Mouse (Mus musculus) retina, embryonic 14.5 days (tissue): ENCODE measurements around the gene Foxk1.

ENCODE experiments used
- DNase-seq: peaks from one replicate; pipeline ENCODE4 v3.0.0-alpha.2; 2015; ENCODE audit warnings: low spot score

Foxk1 gene

DNA sequence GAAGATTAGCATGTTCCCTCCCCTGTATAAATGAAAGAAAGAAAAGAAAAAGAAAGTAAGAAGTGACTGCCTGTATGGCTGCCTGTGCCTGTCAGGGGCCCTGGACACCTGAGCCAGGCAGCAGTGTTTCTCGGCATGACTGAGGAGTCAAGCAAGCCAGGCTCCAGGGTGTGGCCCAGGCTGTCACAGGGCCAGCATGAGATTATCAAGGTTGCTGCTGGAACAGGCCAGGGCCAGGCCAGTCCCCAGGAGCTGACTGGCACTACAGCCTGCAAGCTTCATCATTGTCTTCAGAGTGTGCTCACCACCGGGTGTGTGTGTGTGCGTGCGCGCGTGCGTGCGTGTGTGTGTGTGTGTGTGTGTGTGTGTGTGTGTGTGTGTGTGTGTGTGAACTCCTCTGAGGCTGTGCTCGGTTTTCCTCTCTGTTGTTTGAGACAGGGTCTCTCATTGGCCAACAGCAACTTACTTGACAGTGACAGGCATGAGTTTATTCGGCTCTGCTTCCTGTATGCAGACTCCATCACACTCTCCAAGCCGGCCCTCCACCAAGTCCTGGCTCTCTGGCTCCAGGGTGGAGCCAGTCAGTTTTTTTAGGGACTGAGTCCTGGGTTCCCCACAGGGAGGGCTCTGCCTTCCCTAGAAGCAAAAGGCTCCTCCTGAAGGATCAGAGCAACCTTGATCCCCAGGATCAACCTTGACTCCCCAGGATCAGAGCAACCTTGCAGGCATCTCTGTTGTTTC, 43.7 kb downstream of the Foxk1 start:
- no peak for DNase-seq

DNA sequence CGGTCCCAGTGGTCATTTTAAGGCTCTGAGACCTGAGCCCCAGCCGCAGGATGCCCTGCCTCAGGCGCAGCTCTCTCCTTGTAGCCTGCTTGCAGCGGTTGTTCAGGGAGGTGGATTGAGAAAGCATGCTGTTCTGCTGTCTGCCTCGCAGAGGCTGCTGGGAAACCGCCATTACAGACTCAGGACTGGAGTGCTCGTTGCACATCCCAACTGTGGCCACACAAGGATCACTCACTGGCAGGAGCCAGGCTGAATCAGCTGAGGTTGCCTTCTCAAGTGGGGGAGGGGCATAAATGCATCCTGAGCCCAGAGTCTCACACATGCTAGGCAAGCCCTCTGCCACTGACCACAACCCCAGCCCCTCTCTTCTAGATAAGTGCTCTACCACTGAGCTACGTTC, 44.4 kb downstream of the Foxk1 start:
- DNase-seq, result peak; percentile 39

DNA sequence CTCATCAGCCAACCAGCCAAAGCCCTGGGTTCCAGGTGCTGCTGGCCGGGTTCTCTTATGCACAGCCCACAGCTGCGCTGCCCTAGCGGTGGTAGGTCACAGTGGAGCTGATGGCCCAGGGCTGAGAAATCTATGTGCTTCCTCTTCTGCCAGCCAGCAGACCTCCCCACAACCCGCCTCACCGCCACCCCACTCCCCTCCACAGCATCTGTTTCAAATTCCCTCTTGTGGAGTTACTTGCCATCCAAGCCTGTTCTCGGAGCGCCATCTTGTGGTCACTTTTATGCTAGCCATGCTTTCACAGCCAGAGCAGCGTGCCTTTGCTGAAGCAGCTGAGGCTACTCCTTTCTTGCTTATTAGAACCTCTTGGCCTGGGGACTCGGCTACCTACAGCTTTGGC, 46.8 kb downstream of the Foxk1 start:
- DNase-seq, result peak; percentile 96

DNA sequence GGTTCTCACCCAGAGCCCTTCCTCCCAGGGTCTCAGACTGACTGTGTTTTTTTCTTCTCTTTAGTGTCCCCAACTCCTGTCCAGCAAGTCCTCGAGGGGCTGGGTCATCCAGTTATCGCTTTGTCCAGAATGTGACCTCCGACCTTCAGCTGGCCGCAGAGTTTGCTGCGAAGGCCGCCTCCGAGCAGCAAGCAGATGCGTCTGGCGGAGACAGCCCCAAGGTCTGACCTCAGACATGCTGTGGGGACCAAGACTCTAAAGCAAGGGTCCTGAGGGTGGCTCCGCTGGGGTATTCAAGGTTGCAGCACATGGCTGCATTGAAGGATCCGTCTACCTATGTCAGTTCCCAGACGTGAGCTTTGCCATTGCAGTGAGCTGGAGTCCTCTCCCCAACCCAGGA, 47.3 kb downstream of the Foxk1 start:
- no peak for DNase-seq

DNA sequence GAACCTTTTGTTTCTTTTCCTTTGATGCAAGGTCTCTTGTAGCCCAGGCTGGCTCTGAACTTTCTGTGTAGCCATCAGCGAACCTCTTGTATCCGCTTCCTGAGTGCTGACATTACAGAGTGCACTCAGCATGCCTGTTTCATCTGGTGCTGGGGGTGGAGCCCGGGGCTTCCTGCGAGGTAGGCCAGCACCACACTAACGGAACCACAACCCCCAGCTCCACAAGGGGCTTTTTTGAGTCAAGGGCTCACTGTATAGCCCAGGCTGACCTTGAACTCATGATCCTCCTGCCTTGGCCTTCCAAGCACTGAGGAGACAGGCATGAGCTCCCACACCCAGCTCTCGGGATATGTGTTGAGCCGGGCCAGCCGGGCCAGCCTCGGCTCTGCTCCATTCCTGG, 49.5 kb downstream of the Foxk1 start:
- DNase-seq, result no peak

DNA sequence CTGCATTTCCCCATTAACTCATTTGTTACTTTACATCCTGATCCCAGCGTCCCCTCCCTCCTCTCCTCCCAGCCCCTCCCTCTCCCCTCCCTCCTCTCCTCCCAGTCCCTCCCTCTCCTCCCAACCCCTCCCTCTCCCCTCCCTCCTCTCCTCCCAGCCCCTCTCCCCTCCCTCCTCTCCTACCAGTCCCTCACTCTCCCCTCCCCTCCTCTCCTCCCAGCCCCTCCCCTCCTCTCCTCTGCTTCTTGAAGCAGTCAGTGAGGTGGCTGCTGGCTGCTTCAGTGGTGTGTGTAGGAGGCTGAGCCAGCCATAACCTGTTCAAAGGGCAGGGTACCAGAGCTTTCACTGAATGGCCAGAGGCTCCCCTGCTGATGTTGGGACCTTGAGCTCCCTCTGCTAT, 50.5 kb downstream of the Foxk1 start:
- DNase-seq, result peak; percentile 53

DNA sequence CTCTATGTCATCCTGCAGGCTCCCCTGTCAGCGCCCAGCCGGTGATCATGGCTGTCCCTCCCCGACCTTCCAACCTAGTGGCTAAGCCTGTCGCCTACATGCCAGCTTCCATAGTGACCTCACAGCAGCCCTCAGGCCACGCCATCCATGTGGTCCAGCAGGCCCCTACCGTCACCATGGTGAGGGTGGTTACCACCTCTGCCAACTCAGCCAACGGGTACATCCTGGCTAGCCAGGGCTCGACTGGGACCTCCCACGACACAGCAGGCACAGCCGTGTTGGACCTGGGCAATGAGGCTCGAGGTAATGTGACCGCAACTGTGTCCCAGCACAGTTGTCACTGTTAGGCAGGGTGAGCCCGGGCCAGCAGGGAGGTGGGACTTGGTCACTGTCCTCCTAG, 52.4 kb downstream of the Foxk1 start:
- DNase-seq, result no peak

DNA sequence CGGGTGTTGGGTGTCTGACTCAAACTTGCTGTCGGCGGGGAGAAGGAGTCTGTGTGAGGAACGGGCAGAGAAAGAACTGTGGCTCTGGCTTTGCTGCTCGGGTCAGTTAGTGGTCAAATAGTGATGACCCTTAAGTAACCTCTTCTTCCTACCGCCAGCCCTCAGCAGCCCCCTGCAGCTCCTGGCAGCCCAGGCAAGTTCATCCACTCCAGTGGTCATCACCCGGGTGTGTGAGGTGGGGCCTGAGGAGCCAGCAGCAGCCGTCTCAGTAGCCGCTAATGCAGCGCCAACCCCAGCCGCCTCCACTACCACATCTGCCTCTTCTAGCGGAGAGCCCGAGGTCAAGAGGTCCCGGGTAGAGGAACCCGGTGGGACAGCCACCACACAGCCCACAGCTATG, 55.0 kb downstream of the Foxk1 start:
- DNase-seq, result peak; percentile 17

DNA sequence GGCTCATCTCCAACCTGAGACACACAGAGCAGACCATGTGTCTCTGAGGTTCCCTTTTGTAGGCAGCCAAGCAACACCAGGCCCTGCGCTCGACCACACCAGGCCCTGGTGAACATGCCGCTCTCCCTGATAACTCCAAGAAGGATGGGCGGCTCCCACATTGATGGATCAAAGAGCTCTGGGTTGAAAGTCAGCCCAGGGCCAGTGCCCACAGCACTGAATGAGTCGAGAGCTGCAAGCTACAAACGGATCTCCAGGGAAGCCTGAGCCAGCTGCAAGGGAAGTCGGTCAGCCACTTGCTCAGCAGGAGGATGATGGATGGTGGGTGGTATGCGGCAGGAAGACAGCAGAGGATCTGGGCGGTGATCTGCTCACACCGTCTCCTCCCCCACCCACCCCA, 56.0 kb downstream of the Foxk1 start:
- no peak for DNase-seq

DNA sequence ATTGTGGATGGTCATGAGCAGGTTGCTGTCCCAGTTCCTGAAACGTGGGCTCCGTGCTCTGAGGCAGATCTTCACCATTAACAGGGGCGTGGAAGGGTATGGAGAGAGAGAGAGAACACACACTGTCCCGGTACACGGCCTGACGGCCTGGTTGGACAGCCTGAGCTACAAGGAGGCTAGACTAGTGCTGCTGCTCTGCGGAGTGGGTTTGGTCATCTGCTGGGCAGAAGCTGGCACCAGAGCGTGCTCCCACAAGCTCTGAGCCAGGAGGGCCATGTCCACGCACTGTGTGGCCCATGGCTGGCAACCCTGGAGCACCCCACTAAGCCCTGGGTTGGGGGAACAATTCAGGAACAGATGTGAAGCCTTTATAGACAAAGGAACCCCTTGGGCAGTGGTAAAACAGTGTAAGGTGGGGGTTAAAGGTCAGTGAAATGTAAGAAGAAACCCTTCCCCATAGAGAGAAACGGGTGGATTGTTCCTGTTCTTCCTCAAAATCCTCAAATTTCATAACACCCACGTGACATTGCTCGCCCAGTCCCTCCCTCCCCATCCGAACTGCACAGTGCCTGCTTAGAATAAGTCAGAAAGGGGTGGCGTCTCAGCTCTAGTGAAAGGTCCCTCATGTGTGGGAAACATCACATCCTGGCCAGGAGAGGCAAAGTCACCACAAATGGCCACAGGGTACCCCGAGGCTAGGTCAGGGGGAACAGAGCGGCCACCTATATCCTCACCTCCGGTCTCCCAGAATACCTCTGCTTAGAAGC, 57.7 kb downstream of the Foxk1 start:
- DNase-seq, result no peak

DNA sequence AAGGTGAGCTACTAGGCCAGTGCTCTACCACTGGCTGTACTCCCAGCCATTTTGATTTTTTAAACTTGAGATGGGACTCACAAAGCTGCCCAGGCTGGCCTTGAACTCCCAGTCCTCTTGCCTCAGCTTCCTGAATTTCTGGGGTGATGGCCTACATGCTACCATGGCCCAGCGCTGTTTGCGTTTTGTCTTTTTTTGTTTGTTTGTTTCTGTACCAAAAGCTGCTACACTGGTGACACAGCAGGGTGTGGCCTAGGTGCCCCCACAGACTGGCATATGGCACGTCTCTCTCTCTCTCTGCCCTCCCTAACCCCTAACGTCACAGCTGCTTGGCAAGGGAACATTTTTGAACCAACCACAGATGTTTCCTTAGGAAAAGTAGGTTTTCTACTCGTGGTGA, 58.5 kb downstream of the Foxk1 start:
- DNase-seq, result no peak

DNA sequence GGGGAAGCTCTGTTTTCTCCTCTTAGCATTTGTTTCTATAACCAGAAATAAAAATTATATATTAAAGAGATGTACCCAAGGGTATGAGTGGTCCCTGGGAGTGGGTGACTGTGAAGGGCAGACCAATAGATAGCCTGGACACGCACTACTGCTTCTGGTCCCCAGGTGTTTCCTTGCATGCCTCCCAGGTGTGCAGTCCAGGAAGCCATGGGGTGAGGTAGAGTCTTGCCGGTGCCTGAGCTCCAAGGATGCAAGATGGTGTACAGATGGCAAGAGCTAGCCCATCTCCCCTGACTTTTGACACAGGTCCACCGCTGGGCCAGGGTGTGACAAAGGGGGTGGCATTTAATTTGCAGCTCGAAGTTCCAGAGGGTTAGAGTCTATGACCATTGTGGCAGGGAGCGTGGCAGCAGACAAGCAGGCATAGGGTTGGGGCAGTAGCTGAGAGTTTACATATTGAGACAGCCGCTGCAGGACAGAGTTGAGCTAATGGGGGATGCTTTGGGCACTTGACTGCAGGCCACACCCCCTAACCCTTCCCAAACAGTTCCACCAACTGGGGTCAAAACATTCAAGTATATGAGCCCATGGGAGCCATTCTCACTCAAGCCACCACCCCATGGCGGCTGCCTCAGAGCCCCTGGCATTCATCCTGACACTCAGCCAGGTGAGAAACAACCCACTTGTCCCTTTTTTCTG, 60.8 kb downstream of the Foxk1 start:
- DNase-seq, result no peak

DNA sequence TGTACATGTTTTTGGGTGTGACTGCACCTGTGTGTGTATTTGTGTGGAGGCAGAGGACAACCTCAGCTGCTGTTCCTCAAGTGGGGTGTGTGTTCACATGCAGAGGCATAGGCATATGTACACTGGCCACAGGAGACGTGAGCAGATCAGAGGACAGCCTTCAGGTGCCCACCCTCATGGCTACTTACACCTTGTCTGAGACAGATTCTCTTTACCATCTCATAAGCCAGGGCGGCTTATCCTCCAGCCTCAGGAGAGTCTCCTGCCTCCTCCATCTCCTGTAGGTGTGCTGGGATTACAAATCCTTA, 61.3 kb downstream of the Foxk1 start:
- no peak for DNase-seq

DNA sequence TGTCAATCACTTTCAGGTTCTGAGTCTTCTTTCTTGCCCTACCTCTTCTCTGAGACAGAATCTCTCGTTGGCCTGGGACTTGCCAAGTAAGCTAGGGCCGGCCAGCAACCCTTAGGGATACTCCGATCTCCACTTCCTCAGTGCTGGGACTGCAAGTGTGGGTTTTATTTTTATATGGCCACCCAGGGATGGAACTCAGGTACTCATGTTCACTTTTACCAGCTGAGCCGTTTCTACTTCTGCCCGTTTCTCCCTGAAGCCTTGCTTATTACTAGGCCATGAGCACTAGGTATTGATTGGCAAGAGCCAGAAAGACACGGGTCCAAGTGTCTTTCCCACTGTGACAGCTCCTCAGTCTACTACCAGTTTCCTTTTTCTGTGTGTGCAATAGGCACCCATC, 61.7 kb downstream of the Foxk1 start:
- no peak for DNase-seq

DNA sequence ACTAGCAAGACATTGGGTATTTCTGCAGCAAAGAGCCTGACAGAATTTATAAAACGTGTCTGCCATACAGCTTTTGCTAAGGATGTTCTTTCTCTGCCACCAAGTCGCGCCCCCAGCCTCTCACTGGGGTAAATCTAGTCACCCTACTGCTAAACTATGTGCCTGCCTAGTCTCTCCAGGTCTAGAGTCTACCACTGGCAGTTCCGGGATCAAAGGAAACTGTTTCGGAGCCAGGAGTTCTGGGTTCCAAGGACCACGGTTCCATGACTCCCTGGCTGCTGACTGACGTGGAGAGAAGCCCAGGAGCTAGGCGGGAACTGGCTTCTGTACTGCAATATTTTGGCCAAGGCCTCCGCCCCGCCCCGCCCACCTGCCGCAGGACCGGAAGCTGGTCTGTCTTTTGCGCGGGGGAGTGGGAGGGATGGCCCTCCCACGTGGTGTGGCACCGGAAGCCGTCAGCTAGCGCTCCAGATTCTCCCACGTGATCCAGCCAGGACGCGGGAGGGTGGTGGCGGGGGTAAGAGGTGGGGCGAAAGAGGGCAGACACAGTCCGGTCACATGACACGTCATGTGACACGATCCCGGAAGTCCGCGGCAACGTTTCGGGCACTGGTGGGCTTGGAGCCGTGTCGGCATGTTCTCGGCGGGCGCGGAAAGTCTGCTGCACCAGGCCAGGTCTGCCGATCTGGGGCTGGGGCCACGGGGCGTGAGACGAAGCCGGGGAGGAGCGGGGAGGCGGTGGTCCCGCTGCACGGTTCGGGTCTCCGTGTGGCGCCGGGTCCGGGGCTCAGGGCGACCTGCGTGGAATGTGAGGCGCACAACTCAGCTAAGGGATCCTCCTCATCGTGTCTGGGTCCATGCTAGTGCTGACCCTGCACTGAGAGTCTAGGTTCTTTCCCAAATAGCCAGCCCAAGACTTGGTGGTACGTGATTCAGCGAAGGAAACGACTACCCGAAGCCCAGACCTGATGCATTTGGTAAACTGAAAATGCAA, 62.5 kb downstream of the Foxk1 start, which contains the start of gene Ap5z1:
Gene Ap5z1, plus strand, starts transcription at position 484 of the 994 bp plus-strand sequence.
- peak; percentile 95 for DNase-seq

DNA sequence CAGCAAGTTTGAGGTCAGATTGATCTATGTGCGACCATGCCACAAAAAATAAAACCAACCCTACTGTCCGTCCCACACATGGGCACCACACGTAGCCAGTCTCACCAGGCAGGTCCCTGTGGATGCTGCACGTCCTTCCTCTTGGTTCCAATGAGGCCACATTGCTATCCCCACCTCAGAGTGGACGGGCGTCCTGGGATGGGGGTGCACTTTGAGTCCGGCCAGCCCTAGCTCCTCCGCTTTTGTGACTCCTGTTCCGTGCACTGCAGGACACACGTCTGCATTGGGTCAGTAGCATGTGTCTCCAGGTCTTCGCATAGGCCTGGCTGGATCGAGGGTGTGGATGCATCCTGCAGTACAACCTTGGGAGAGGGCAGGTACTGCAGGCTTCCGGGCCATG, 67.1 kb downstream of the Foxk1 start:
- no peak for DNase-seq

DNA sequence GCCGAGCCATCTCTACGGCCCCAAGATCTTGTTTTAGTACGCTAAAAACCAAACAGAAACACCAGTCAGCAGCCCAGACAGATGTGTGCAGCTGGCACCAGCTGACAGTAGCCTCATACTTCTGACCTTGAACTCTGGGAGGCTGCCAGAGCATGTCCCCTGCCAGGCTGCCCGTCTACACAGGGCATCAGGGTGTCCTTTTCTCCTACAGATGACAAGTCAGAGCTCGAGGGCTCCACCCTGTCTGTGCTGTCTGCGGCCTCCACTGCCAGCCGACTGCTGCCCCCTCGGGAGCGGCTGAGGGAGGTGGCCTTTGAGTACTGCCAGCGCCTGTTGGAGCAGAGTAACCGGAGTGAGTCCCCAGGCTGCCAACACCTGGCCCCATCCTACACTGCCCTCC, 68.5 kb downstream of the Foxk1 start:
- DNase-seq, result no peak

DNA sequence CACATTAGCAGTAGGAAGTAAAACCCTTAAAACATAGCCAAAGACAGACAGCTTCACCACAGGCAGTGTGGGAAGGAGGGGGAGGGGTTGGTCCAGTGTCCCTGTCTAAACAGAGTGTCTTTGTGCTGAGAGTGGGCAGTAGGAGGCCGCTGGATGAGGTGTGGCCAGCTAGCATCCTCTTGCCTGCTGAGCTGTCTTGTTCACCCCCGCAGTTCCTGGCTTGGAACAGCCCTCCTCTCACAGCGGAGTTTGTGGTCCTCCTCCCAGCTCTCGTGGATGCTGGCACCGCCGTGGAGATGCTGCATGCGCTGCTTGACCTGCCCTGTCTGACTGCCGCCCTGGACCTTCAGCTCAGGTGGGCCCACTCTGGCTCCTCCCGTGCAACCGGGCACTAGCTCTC, 72.4 kb downstream of the Foxk1 start:
- DNase-seq, result no peak

DNA sequence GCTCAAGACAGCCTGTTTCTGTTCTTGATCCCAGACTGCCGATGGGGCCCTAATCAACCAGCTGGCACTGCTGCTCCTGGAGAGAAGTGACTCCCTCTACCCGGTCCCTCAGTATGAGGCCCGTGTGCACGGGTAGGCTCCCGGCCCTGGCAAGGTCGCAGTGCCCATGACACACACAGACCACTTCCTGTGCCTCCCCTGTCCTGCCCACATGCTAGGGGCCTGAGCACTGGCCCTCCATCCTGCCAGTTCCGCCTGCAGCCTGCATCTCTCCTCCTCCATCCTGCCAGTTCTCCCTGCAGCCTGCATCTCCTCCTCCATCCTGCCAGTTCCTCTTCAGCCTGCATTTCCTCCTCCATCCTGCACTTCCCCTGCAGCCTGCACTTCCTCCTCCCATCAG, 74.4 kb downstream of the Foxk1 start:
- DNase-seq, result no peak

DNA sequence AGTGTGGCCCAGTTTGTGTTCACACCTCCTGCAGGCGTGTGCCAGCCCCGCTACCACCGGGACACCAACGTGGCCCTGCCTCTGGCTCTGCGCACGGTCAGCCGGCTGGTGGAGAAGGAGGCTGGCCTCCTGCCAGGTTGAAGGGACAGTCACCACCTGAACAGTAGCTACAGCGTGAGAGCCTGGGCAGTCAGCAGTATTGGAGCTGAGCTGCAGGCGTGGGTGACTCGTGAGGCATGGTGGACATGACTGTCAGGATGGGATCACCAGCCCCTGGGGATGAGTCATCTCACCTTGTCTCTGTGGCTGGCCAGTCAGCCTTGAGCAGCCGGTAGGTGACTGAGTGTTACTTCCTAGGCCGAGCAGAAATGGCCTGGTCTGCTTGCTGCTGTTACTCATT, 76.0 kb downstream of the Foxk1 start:
- DNase-seq, result no peak

DNA sequence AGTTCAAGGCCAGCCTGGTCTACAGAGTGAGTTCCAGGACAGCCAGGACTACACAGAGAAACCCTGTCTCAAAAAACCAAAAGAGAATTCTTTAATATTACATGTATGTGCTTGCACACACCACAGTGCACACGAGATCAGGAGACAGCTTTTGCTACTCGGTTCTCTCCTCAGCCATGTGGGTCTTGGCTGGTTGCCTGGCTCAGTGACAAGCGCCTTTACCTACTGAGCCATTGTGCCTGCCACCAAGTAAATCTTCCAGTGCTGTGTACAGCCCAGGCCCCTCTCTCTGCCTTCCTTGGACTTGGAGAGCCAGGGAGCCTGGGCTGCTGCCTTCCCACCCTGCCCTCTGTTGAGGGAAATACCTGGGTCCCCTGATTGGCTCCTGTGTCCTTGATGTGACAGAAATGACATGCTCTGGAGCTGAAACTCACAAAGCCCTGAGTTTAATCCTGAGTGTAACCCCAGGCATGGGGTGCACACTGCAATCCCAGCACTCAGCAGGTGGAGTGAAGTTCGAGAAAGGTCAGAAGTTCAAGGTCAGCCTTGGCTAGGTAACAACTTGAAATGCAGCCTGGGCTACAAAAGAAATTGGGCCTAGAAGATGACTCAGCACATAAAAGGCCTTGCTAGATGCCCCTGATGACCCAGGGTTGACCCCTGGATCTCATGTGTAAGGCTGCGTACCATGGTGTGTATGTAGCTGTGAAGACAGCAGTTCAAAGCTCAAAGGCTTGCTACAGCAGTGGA, 76.7 kb downstream of the Foxk1 start:
- DNase-seq, result no peak
